Mouse (Mus musculus): ENCODE measurements around the gene Usp20.

- TF ChIP-seq POLR2A (IDR thresholded peaks at IDR 0.05; ENCODE audit: insufficient read length, low read depth): no peak
- TF ChIP-seq E2F4 (IDR thresholded peaks at IDR 0.05; ENCODE audit: insufficient read depth): no peak
- TF ChIP-seq TCF3 (IDR thresholded peaks at IDR 0.05; ENCODE audit: insufficient read length, low read depth): no peak
- TF ChIP-seq TCF12 (IDR thresholded peaks at IDR 0.05; ENCODE audit: insufficient read depth, poor library complexity, severe bottlenecking): no peak
- TF ChIP-seq USF1 (IDR thresholded peaks at IDR 0.05; ENCODE audit: low read depth): no peak
- TF ChIP-seq MYOD1 (IDR thresholded peaks at IDR 0.05; ENCODE audit: control insufficient read depth in 1 of 3, insufficient read length in 2 of 3, low read depth in 2 of 3): no peak
- TF ChIP-seq MAX (IDR thresholded peaks at IDR 0.05; ENCODE audit: low read depth): no peak
- no peak for TF ChIP-seq POLR2AphosphoS2 (IDR thresholded peaks at IDR 0.05; ENCODE audit: insufficient read length, low read depth)
Measured at GRCm38 (mm10) chr2:30938574-30938991, 43.5 kb upstream of the Usp20 start.

Data from myocyte (in vitro differentiated cells).